9 mouse cellular contexts compared by ENCODE assay signal in genomic region chr16:43547323-43548180, GRCm38 (mm10).
A peak's percentile ranks its signal among the peaks of the same experiment; 100 is the strongest.
DNase-seq lines count a peak whose midpoint lies in the region; ATAC-seq and TF ChIP-seq lines count a peak whose summit lies in the region.
"Had no signal": no experiment of that assay in that cellular context is flagged by ENCODE, and none has a peak within 500 bp of the region (broad histone marks: within the 10 kb centered on the region; RNA-seq: fewer than 3 reads in every experiment).

No protein-coding gene starts in this region.

- H3K36me3 ChIP-seq in lung, embryonic 15.5 days, result no peaks in the 10 kb centered on the region
- no peaks in the 10 kb centered on the region for H3K36me3 ChIP-seq in hindbrain, embryonic 13.5 days
- no peaks in the 10 kb centered on the region for H3K36me3 ChIP-seq in liver, embryonic 13.5 days
- no peaks in the 10 kb centered on the region for H3K36me3 ChIP-seq in thymus, adult 2 months (ENCODE audit: control insufficient read depth, insufficient read depth, low read length)

- no peak for DNase-seq in lung, postnatal 36 days
- DNase-seq in embryo, embryonic 9.5 days (ENCODE audit: extremely low spot score), result peak; percentile 11
- no peak for DNase-seq in liver, embryonic 13.5 days
- no peak for DNase-seq in thymus, adult 2 months
- no peak for DNase-seq in cerebellum, adult 18-20 months
- DNase-seq in T-cell, adult 2 months (ENCODE audit: low spot score), result no peak

- ATAC-seq in lung, embryonic 15.5 days (ENCODE audit: borderline replicate concordance, extremely low read depth, low FRiP score, low TSS enrichment), result no peak
- ATAC-seq in hindbrain, embryonic 13.5 days (ENCODE audit: low FRiP score), result no peak
- no peak for ATAC-seq in liver, embryonic 13.5 days (ENCODE audit: low read depth)
- ATAC-seq: Patski had no signal

- 36% methylated on average over 19 of the region's 19 CpGs for WGBS in lung, embryonic 15.5 days
- 56% methylated on average over 19 of the region's 19 CpGs for WGBS in hindbrain, embryonic 13.5 days
- 40% methylated on average over 19 of the region's 19 CpGs for WGBS in liver, embryonic 13.5 days (ENCODE audit: insufficient replicate concordance)
- 79% methylated on average over 19 of the region's 19 CpGs for WGBS in thymus, adult 2 months

- 0 out of 2 replicates have a peak overlapping the region, but pooled peaks have one; percentile 10 for H3K4me2 ChIP-seq in lung, embryonic 15.5 days
- H3K4me2 ChIP-seq in hindbrain, embryonic 13.5 days, result no peak overlapping the region
- H3K4me2 ChIP-seq in liver, embryonic 13.5 days, result peak overlapping the region; percentile 19

- H3K4me1 ChIP-seq in lung, embryonic 15.5 days, result peaks cover 21% of the 10 kb centered on the region
- peaks cover 45% of the 10 kb centered on the region for H3K4me1 ChIP-seq in hindbrain, embryonic 13.5 days (replicated peaks)
- H3K4me1 ChIP-seq in liver, embryonic 13.5 days (replicated peaks), result peaks cover 11% of the 10 kb centered on the region
- H3K4me1 ChIP-seq in thymus, adult 2 months (replicated peaks; ENCODE audit: control insufficient read depth, insufficient read depth, low read length), result peaks cover 6% of the 10 kb centered on the region

- no peak for TF ChIP-seq POLR2A in thymus, adult 2 months (IDR thresholded peaks at IDR 0.05; ENCODE audit: control insufficient read depth, extremely low read depth, insufficient read depth, low read length, poor library complexity)

- no peak overlapping the region for H3K4me3 ChIP-seq in lung, embryonic 15.5 days
- H3K4me3 ChIP-seq in hindbrain, embryonic 13.5 days, result no peak overlapping the region
- no peak overlapping the region for H3K4me3 ChIP-seq in liver, embryonic 13.5 days (replicated peaks)
- H3K4me3 ChIP-seq in thymus, adult 2 months (ENCODE audit: control insufficient read depth, insufficient read depth, low read length), result no peak overlapping the region

- no peak for TF ChIP-seq CTCF in thymus, adult 2 months (IDR thresholded peaks at IDR 0.05; ENCODE audit: borderline replicate concordance, control insufficient read depth, extremely low read depth, insufficient read depth, low read length, poor library complexity)

- no peaks in the 10 kb centered on the region for H3K27me3 ChIP-seq in lung, embryonic 15.5 days
- H3K27me3 ChIP-seq in hindbrain, embryonic 13.5 days, result no peaks in the 10 kb centered on the region
- no peaks in the 10 kb centered on the region for H3K27me3 ChIP-seq in liver, embryonic 13.5 days
- no peaks in the 10 kb centered on the region for H3K27me3 ChIP-seq in thymus, adult 2 months (ENCODE audit: control insufficient read depth, insufficient read depth, low read length)
- H3K27me3 ChIP-seq: Patski had no signal

- H3K27ac ChIP-seq in lung, embryonic 15.5 days, result peak overlapping the region; percentile 44
- peak overlapping the region; percentile 31 for H3K27ac ChIP-seq in hindbrain, embryonic 13.5 days
- H3K27ac ChIP-seq in liver, embryonic 13.5 days, result no peak overlapping the region
- H3K27ac ChIP-seq in thymus, adult 2 months (ENCODE audit: control insufficient read depth, insufficient read depth, low read length), result no peak overlapping the region

- H3K9me3 ChIP-seq in lung, embryonic 15.5 days, result no peaks in the 10 kb centered on the region
- H3K9me3 ChIP-seq in hindbrain, embryonic 13.5 days, result no peaks in the 10 kb centered on the region
- no peaks in the 10 kb centered on the region for H3K9me3 ChIP-seq in liver, embryonic 13.5 days (replicated peaks)

- no peak overlapping the region for H3K9ac ChIP-seq in lung, embryonic 15.5 days
- no peak overlapping the region for H3K9ac ChIP-seq in hindbrain, embryonic 13.5 days
- no peak overlapping the region for H3K9ac ChIP-seq in liver, embryonic 13.5 days

Comparison
In these comparisons a context has a peak if more than half of its experiments do, and no peak if none do; other contexts are left out.
1. H3K27ac ChIP-seq: peak in lung, embryonic 15.5 days (single experiment) and hindbrain, embryonic 13.5 days (single experiment); none in liver, embryonic 13.5 days (single experiment) and thymus, adult 2 months (single experiment).